Mouse (Mus musculus): Measurements from ENCODE around the gene Catsper4.

GRCm38 (mm10) chr4:134250116-134250929 is 23.1 kb upstream of the Catsper4 start:
- TF ChIP-seq POLR2A (IDR thresholded peaks at IDR 0.05; ENCODE audit: extremely low read depth, insufficient read depth, low read length) = no peak
- TF ChIP-seq CTCF (IDR thresholded peaks at IDR 0.05; ENCODE audit: extremely low read depth, insufficient read depth, low read length) = no peak

All from cortical plate, adult 2 months (tissue).